Mouse (Mus musculus) cortical plate, adult 2 months (tissue): ENCODE data around the gene Zswim1. TPM values are rescaled to one million over a fixed set of nuclear protein-coding genes. Genes with fewer than 3 reads are reported as not detected.
A peak's percentile ranks its signal among the peaks of the same experiment; 100 is the strongest.

Experiments used
- H3K27ac ChIP-seq: fragments of 200-500 bp; 2 replicates; pipeline ENCODE4 v1.5.1; 2012; ENCODE audit warnings: low read length, control low read depth, inconsistent platforms; ENCODE audit not compliant: insufficient read depth
- H3K4me1 ChIP-seq: fragments of 200-500 bp; 2 replicates; pipeline ENCODE4 v1.6.1; 2011; ENCODE audit warnings: low read length; ENCODE audit not compliant: control insufficient read depth, insufficient read depth
- H3K4me3 ChIP-seq: fragments of 200-500 bp; 2 replicates; pipeline ENCODE4 v1.5.1; 2011; ENCODE audit warnings: mild to moderate bottlenecking, low read length, control low read depth; ENCODE audit not compliant: insufficient read depth
- CTCF ChIP-seq: fragments of 200-500 bp; IDR thresholded peaks from 2 replicates; pipeline ENCODE4 v1.5.1; 2011; ENCODE audit warnings: mild to moderate bottlenecking, control low read depth, low read length; ENCODE audit not compliant: insufficient read depth; ENCODE audit errors: extremely low read depth
- POLR2A ChIP-seq: fragments of 200-500 bp; IDR thresholded peaks from 2 replicates; pipeline ENCODE4 v1.6.1; 2011; ENCODE audit warnings: mild to moderate bottlenecking, low read length, control low read depth; ENCODE audit not compliant: insufficient read depth; ENCODE audit errors: extremely low read depth
- polyA plus RNA-seq: library from polyadenylated mRNA; depleted of rRNA; stranded (reverse); fragments of >200 nt; gene quantifications from 2 replicates; pipeline ENCODE4 v1.2.3, GENCODE M21; 2012; rRNA removed

Zswim1 gene
- 17.0 and 17.3 TPM in 2 replicates for polyA plus RNA-seq

- H3K4me1 ChIP-seq, result peaks cover 2% of the 10 kb centered on the region; the same call in 1 of the 2 replicates
- H3K4me3 ChIP-seq, result peak within 1 kb of the TSS; percentile 54
- TF ChIP-seq CTCF (no peak), POLR2A (peak; percentile 94)
- peak within 1 kb of the TSS; percentile 51 for H3K27ac ChIP-seq
These were observed at the start of gene Zswim1 for GRCm38 (mm10) chr2:164822636-164823165. Gene Zswim1, plus strand, starts transcription at chr2:164822686.

- TF ChIP-seq POLR2A (no peak), CTCF (no peak)
- H3K4me3 ChIP-seq, result no peak overlapping the region
- H3K27ac ChIP-seq, result no peak overlapping the region
- H3K4me1 ChIP-seq, result no peaks in the 10 kb centered on the region
These were observed 49.1 kb upstream of the Zswim1 start for GRCm38 (mm10) chr2:164773229-164773988.

GRCm38 (mm10) chr2:164773989-164774364 lies 48.5 kb upstream of the Zswim1 start:
- no peak overlapping the region for H3K4me3 ChIP-seq
- H3K27ac ChIP-seq, result no peak overlapping the region
- TF ChIP-seq CTCF (no peak), POLR2A (no peak)
- H3K4me1 ChIP-seq, result no peaks in the 10 kb centered on the region

GRCm38 (mm10) chr2:164776130-164776529 lies 46.4 kb upstream of the Zswim1 start:
- Histone ChIP-seq H3K27ac (no peak overlapping the region), H3K4me1 (no peaks in the 10 kb centered on the region), H3K4me3 (no peak overlapping the region)
- no peak for TF ChIP-seq POLR2A
- TF ChIP-seq CTCF, result no peak

GRCm38 (mm10) chr2:164776801-164777200 lies 45.7 kb upstream of the Zswim1 start:
- no peak overlapping the region for H3K27ac ChIP-seq
- H3K4me1 ChIP-seq, result no peaks in the 10 kb centered on the region
- no peak for TF ChIP-seq POLR2A
- no peak for TF ChIP-seq CTCF
- H3K4me3 ChIP-seq, result no peak overlapping the region

GRCm38 (mm10) chr2:164777246-164778014 lies 45.1 kb upstream of the Zswim1 start:
- no peak overlapping the region for H3K4me3 ChIP-seq
- H3K4me1 ChIP-seq, result no peaks in the 10 kb centered on the region
- TF ChIP-seq POLR2A, result no peak
- TF ChIP-seq CTCF, result no peak
- H3K27ac ChIP-seq, result no peak overlapping the region

- H3K27ac ChIP-seq, result no peak overlapping the region
- no peaks in the 10 kb centered on the region for H3K4me1 ChIP-seq
- H3K4me3 ChIP-seq, result no peak overlapping the region
- TF ChIP-seq CTCF, result no peak
- TF ChIP-seq POLR2A, result no peak
These were observed 44.5 kb upstream of the Zswim1 start for GRCm38 (mm10) chr2:164778015-164778287.

GRCm38 (mm10) chr2:164778809-164779208 lies 43.7 kb upstream of the Zswim1 start:
- Histone ChIP-seq H3K4me3 (no peak overlapping the region), H3K27ac (no peak overlapping the region), H3K4me1 (no peaks in the 10 kb centered on the region)
- TF ChIP-seq CTCF (no peak), POLR2A (no peak)

GRCm38 (mm10) chr2:164779481-164780086 lies 42.9 kb upstream of the Zswim1 start, which contains the start of gene Tnnc2:
Gene Tnnc2, minus strand, starts transcription at chr2:164779967.
- no peaks in the 10 kb centered on the region for H3K4me1 ChIP-seq
- no peak within 1 kb of the TSS for H3K4me3 ChIP-seq
- TF ChIP-seq CTCF (no peak), POLR2A (no peak)
- no peak within 1 kb of the TSS for H3K27ac ChIP-seq
